Mouse (Mus musculus): ENCODE results near the gene Epb41l3. TPM values are rescaled to one million over a fixed set of nuclear protein-coding genes. Genes with fewer than 3 reads are reported as not detected.

Epb41l3 gene
- polyA plus RNA-seq, 1 experiment = 0.12 TPM

DNA sequence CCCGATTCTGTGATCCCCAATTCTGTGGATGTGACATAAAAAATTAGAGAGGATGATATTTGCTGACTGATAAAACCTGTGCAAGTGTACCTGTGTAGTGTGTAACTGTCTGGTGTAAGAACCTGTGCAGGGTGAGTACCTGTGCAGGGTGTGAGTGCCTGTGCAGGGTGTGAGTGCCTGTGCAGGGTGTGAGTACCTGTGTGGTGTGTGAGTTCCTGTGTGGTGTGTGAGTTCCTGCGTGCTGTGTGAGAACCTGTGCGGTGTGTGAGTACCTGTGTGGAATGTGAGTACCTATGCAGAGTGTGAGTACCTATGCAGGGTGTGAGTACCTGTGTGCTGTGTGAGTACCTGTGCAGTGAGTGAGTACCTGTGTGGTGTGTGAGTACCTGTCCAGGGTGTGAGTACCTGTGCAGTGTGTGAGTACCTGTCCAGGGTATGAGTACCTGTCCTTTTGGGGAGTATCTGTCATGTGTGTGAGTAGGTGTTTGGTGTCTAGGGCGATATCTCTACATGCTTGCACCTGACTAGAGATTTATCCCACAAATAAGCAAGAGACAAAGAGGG lies 163.4 kb downstream of the Epb41l3 start:
- Histone ChIP-seq H3K4me3 (replicated peaks) (no peak overlapping the region), H3K27me3 (ENCODE audit: control insufficient read depth) (no peaks in the 10 kb centered on the region), H3K9me3 (ENCODE audit: control insufficient read depth, low read length) (peaks cover 6% of the 10 kb centered on the region), H3K4me1 (ENCODE audit: control insufficient read depth) (no peaks in the 10 kb centered on the region), H3K36me3 (ENCODE audit: control insufficient read depth) (no peaks in the 10 kb centered on the region)
- TF ChIP-seq TAL1 (IDR thresholded peaks at IDR 0.05; ENCODE audit: low read length) (no peak), GATA1 (IDR thresholded peaks at IDR 0.05; ENCODE audit: low read length) (no peak)

DNA sequence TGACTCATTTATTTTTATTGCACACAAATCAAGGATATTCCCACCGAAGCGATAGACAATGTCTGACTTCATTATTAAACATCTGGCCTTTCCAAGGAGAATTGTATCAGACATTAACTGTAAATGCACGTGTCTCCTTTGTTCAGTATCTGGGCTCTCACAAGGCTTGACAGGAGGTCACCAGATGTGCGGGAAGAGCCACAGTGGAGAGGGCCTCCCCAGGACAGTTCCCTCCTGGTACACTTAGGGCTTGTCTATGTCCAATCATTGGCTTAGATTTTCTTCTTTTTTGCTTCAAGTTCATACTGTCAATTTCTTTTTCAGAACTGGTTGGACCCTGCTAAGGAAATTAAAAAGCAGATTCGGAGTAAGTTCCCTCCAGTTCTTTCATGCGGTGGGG lies 163.9 kb downstream of the Epb41l3 start:
- TF ChIP-seq GATA1 (IDR thresholded peaks at IDR 0.05; ENCODE audit: low read length) (no peak), TAL1 (IDR thresholded peaks at IDR 0.05; ENCODE audit: low read length) (no peak)
- no peak overlapping the region for H3K4me3 ChIP-seq (replicated peaks)
- no peaks in the 10 kb centered on the region for H3K36me3 ChIP-seq (ENCODE audit: control insufficient read depth)
- no peaks in the 10 kb centered on the region for H3K27me3 ChIP-seq (ENCODE audit: control insufficient read depth)
- peaks cover 6% of the 10 kb centered on the region for H3K9me3 ChIP-seq (ENCODE audit: control insufficient read depth, low read length)
- no peaks in the 10 kb centered on the region for H3K4me1 ChIP-seq (ENCODE audit: control insufficient read depth)

DNA sequence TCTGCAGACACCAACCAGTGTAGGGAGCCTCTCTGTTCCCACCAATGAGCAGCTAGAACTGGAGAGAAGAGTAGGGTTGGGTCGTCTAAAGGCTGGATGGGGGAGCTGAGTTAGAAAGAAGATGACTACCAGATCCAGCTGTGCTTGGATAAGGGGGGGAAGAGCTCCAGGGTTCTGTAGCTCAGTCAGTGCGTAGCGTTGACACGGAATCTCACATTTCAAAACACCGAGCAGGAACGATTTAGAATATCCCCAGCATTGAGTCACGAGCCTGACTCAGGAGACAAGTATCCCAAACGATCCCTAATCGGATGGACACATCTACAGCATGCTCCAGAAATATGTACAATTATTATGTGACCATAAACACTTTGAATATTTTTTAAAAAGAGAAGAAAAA lies 180.4 kb downstream of the Epb41l3 start:
- Histone ChIP-seq H3K4me1 (ENCODE audit: control insufficient read depth) (no peaks in the 10 kb centered on the region), H3K4me3 (replicated peaks) (no peak overlapping the region), H3K27me3 (ENCODE audit: control insufficient read depth) (no peaks in the 10 kb centered on the region), H3K36me3 (ENCODE audit: control insufficient read depth) (no peaks in the 10 kb centered on the region), H3K9me3 (ENCODE audit: control insufficient read depth, low read length) (no peaks in the 10 kb centered on the region)
- no peak for TF ChIP-seq TAL1 (IDR thresholded peaks at IDR 0.05; ENCODE audit: low read length)
- TF ChIP-seq GATA1 (IDR thresholded peaks at IDR 0.05; ENCODE audit: low read length) = no peak

DNA sequence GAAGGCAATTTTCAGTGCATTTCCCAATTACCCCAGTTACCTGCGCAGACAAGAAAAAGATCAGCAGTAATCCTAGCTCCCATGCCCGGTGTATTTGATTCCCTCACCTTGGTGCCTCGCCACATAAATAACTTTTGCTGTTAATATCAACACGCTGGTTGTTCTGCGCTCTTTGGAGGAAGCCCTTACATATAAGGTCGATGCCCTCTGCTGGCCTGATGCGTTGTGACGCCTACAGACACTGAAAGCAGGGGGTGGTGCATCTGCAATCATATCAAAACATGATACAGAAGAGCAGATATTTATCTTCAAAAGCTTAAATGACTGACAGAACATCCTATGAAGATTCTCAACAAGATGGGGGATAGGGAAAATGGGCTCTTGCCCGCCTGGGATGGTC lies 181.0 kb downstream of the Epb41l3 start:
- H3K4me3 ChIP-seq (replicated peaks) = no peak overlapping the region
- H3K9me3 ChIP-seq (ENCODE audit: control insufficient read depth, low read length) = no peaks in the 10 kb centered on the region
- H3K36me3 ChIP-seq (ENCODE audit: control insufficient read depth) = no peaks in the 10 kb centered on the region
- TF ChIP-seq GATA1 (IDR thresholded peaks at IDR 0.05; ENCODE audit: low read length) (no peak), TAL1 (IDR thresholded peaks at IDR 0.05; ENCODE audit: low read length) (no peak)
- H3K27me3 ChIP-seq (ENCODE audit: control insufficient read depth) = no peaks in the 10 kb centered on the region
- no peaks in the 10 kb centered on the region for H3K4me1 ChIP-seq (ENCODE audit: control insufficient read depth)

DNA sequence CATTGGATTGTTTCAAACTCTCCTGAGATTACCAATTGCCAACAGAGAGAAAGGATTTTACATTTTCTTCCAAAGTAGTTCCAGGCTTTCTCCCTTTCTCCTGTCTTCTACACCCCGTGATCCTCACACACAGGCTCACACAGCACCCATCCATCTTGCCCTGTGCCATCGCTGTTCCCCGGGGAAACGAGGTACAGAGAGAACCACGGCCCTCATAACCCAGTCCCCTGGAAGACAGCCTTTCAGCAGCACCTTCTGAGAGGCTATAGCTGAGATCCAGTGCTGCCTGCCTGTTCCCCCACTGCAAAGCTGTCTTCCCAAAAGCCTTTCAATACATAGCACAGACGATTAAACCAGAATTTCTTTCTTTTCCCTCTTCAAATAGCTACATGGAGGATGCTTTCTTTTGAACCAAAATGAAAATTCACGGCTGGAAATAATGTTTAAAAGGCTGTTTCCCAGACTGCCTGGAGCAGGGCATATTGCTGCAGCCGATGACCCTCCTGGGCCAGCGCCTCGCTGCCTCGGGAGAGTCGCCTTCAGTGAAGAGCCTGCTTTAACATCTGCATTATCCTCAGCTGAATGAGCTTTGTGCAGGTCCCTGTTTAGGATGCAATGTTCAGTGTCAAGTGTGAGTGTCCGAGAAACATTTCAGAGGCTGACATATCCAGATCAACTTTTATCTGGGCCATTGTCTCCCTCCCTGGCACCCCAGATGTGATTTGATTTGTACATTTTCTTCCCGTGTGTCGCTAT lies 188.5 kb downstream of the Epb41l3 start:
- no peaks in the 10 kb centered on the region for H3K27me3 ChIP-seq (ENCODE audit: control insufficient read depth)
- H3K36me3 ChIP-seq (ENCODE audit: control insufficient read depth) = no peaks in the 10 kb centered on the region
- no peaks in the 10 kb centered on the region for H3K9me3 ChIP-seq (ENCODE audit: control insufficient read depth, low read length)
- no peaks in the 10 kb centered on the region for H3K4me1 ChIP-seq (ENCODE audit: control insufficient read depth)
- no peak overlapping the region for H3K4me3 ChIP-seq (replicated peaks)
- TF ChIP-seq TAL1 (IDR thresholded peaks at IDR 0.05; ENCODE audit: low read length) (no peak), GATA1 (IDR thresholded peaks at IDR 0.05; ENCODE audit: low read length) (no peak)

DNA sequence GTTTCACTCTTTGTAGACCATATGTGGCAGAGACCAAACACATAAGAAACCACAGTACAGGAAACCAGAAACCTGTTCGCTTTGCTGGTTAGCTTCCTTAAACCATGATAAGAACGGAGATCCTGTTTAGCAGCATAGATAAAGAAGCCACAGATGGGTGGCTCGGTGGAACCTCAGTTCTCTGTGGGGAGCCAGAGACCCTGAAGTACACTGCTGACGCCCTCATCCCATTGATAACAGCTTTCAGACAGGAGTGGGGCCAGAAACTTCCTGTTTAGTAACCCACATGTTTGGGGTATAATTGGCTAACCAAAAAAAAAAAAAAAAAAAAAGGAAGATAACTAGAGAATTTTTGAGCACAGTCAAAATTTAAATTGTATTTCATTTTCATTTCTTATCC lies 189.7 kb downstream of the Epb41l3 start:
- no peaks in the 10 kb centered on the region for H3K4me1 ChIP-seq (ENCODE audit: control insufficient read depth)
- H3K4me3 ChIP-seq (replicated peaks) = no peak overlapping the region
- H3K27me3 ChIP-seq (ENCODE audit: control insufficient read depth) = no peaks in the 10 kb centered on the region
- TF ChIP-seq GATA1 (IDR thresholded peaks at IDR 0.05; ENCODE audit: low read length) = no peak
- no peak for TF ChIP-seq TAL1 (IDR thresholded peaks at IDR 0.05; ENCODE audit: low read length)
- H3K36me3 ChIP-seq (ENCODE audit: control insufficient read depth) = no peaks in the 10 kb centered on the region
- no peaks in the 10 kb centered on the region for H3K9me3 ChIP-seq (ENCODE audit: control insufficient read depth, low read length)

DNA sequence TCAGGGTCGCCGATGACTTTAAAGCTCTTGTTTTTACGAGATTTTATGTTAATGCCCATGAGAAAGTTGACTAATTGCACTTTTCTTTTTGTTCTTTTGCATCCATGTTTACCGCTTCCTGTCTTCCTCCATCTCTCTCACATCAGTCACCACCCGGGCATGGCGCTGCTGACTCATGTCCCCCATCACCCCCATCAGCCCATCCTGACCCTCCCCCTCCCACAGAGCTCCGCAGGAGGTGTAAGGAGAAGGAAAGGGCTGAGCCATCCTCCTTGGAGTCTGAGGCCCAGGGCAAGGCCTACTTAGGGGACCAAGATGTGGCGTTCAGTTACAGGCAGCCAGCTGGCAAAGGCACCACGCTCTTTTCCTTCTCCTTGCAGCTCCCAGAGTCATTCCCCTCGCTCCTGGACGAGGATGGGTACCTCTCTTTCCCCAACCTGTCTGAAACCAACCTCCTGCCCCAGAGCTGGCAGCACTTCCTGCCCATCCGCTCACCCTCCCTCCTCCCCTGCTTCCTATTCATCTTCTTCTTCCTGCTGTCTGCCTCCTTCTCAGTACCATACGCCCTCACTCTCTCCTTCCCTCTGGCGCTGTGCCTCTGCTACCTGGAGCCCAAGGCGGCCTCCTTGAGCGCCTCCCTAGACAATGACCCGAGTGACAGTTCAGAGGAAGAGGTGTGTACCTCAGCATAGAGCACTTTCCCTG lies 190.4 kb downstream of the Epb41l3 start:
- Histone ChIP-seq H3K9me3 (ENCODE audit: control insufficient read depth, low read length) (no peaks in the 10 kb centered on the region), H3K4me3 (replicated peaks) (no peak overlapping the region), H3K27me3 (ENCODE audit: control insufficient read depth) (no peaks in the 10 kb centered on the region), H3K36me3 (ENCODE audit: control insufficient read depth) (no peaks in the 10 kb centered on the region), H3K4me1 (ENCODE audit: control insufficient read depth) (no peaks in the 10 kb centered on the region)
- no peak for TF ChIP-seq GATA1 (IDR thresholded peaks at IDR 0.05; ENCODE audit: low read length)
- TF ChIP-seq TAL1 (IDR thresholded peaks at IDR 0.05; ENCODE audit: low read length) = no peak

DNA sequence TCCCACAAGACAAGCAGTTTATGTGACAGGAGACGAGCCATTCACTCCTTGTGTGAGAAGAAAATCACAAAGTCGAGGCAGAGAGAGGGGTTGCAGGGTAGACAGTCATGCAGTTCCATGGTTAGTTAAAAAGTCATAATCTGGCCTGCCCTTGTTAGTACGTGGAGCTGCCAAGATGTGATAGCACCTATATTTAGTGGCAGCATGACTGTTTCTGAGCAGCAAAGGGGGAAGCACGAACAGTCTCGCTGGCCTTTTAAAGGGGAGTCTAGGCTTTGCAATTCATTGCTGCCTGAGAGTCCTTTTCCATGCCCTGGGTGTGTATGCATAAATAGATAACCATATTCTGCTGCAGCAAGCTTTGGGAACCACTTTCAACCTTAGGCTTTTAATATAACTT lies 191.5 kb downstream of the Epb41l3 start:
- H3K9me3 ChIP-seq (ENCODE audit: control insufficient read depth, low read length) = no peaks in the 10 kb centered on the region
- TF ChIP-seq GATA1 (IDR thresholded peaks at IDR 0.05; ENCODE audit: low read length) = no peak
- TF ChIP-seq TAL1 (IDR thresholded peaks at IDR 0.05; ENCODE audit: low read length) = no peak
- no peaks in the 10 kb centered on the region for H3K27me3 ChIP-seq (ENCODE audit: control insufficient read depth)

DNA sequence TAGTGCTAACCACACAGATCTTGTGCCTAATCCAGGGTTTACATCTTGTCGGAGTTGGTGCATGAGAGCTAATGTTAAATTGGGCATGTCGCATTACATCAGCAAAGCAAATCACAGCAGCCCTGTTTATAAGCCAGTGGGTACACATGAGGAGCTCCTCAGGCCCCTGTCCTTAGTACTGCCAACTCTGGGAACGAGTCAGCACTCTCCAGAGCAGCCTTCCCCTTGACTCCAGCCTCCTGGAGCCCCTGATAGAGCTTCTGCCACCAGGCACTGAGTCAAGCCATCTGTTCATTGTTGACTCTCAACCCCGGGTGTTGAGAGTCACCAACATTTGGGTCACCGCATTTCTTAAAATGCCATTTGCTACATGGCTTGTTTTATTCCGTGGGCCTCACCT lies 192.0 kb downstream of the Epb41l3 start:
- H3K36me3 ChIP-seq (ENCODE audit: control insufficient read depth) = no peaks in the 10 kb centered on the region
- no peaks in the 10 kb centered on the region for H3K9me3 ChIP-seq (ENCODE audit: control insufficient read depth, low read length)
- H3K4me3 ChIP-seq (replicated peaks) = no peak overlapping the region
- H3K27me3 ChIP-seq (ENCODE audit: control insufficient read depth) = no peaks in the 10 kb centered on the region
- no peaks in the 10 kb centered on the region for H3K4me1 ChIP-seq (ENCODE audit: control insufficient read depth)
- TF ChIP-seq GATA1 (IDR thresholded peaks at IDR 0.05; ENCODE audit: low read length) = no peak
- no peak for TF ChIP-seq TAL1 (IDR thresholded peaks at IDR 0.05; ENCODE audit: low read length)

More for the DNA sequence above, 191.5 kb downstream of the Epb41l3 start:
- Histone ChIP-seq H3K4me3 (replicated peaks) (no peak overlapping the region), H3K4me1 (ENCODE audit: control insufficient read depth) (no peaks in the 10 kb centered on the region), H3K36me3 (ENCODE audit: control insufficient read depth) (no peaks in the 10 kb centered on the region)
